Mouse (Mus musculus) ES-E14 (cell line): ENCODE measurements around the gene Iqsec1. TPM values are rescaled to one million over a fixed set of nuclear protein-coding genes. Genes with fewer than 3 reads are reported as not detected.

Source experiments
- DNase-seq: peaks from one replicate; pipeline ENCODE4 v3.0.0-alpha.2; 2013; ENCODE audit warnings: low read depth, low spot score
- H3K27ac ChIP-seq: 2 replicates; pipeline ENCODE4 v1.5.1; 2012; ENCODE audit warnings: low read depth, mild to moderate bottlenecking, low read length, moderate library complexity, mixed read lengths; ENCODE audit not compliant: poor library complexity, insufficient read depth, severe bottlenecking
- H3K36me3 ChIP-seq: 2 replicates; pipeline ENCODE4 v1.6.1; 2012; ENCODE audit warnings: mild to moderate bottlenecking, low read length, moderate library complexity, mixed read lengths; ENCODE audit not compliant: control insufficient read depth, poor library complexity, insufficient read depth, severe bottlenecking
- H3K4me1 ChIP-seq, 2 experiments: fragments of 150-350 bp in 1 of 2; sonication (generic) in 1 of 2; 2 replicates each; pipeline ENCODE4 v1.6.1; 2012; ENCODE audit warnings: low read length in 2 of 2, mild to moderate bottlenecking in 1 of 2, mixed read lengths in 1 of 2; ENCODE audit not compliant: control insufficient read depth in 2 of 2, insufficient read depth in 2 of 2, poor library complexity in 1 of 2
- H3K4me3 ChIP-seq, 2 experiments: fragments of 150-350 bp in 1 of 2; sonication (generic) in 1 of 2; 2 replicates each; pipeline ENCODE4 v1.5.1; 2012; ENCODE audit warnings: low read length in 2 of 2, low read depth in 1 of 2, mild to moderate bottlenecking in 1 of 2, mixed read lengths in 1 of 2; ENCODE audit not compliant: insufficient read depth in 1 of 2, poor library complexity in 1 of 2, severe bottlenecking in 1 of 2
- H3K9ac ChIP-seq: 2 replicates; pipeline ENCODE4 v1.6.1; 2012; ENCODE audit warnings: low read depth, mild to moderate bottlenecking, low read length, mixed read lengths; ENCODE audit not compliant: poor library complexity, insufficient read depth, severe bottlenecking
- H3K9me3 ChIP-seq: fragments of 150-350 bp; sonication (generic); 2 replicates; pipeline ENCODE4 v1.6.1; 2012; ENCODE audit warnings: low read depth, mild to moderate bottlenecking, low read length; ENCODE audit not compliant: control insufficient read depth, insufficient read depth
- CHD2 ChIP-seq: IDR thresholded peaks from 2 replicates; pipeline ENCODE4 v1.6.1; 2014; ENCODE audit warnings: mild to moderate bottlenecking, low read depth, low read length, inconsistent platforms
- HCFC1 ChIP-seq: IDR thresholded peaks from 2 replicates; pipeline ENCODE4 v1.6.1; 2012; ENCODE audit warnings: low read length, inconsistent platforms, borderline replicate concordance; ENCODE audit not compliant: insufficient read depth
- MAFK ChIP-seq: IDR thresholded peaks from 2 replicates; pipeline ENCODE4 v1.6.1; 2014; ENCODE audit warnings: mild to moderate bottlenecking, low read depth, low read length, inconsistent platforms; ENCODE audit not compliant: insufficient read depth
- ZC3H11A ChIP-seq: IDR thresholded peaks from 2 replicates; pipeline ENCODE4 v1.6.1; 2012; ENCODE audit warnings: low read depth, mild to moderate bottlenecking, inconsistent platforms, low read length, borderline replicate concordance
- ZNF384 ChIP-seq: IDR thresholded peaks from 2 replicates; pipeline ENCODE4 v1.6.1; 2012; ENCODE audit warnings: low read depth, low read length, inconsistent platforms
- in situ Hi-C, 2 experiments: fragments of 600-800 bp; cut with MboI; formaldehyde crosslinking; loops; one replicate each; pipeline ENCODE4 v1.15.1; 2025; ENCODE audit warnings: low sequenced_read_pairs in 2 of 2, inconsistent platforms in 1 of 2; ENCODE audit not compliant: unreplicated experiment in 2 of 2
- total RNA-seq: library from RNA; depleted of rRNA; stranded (reverse); fragments of 300-350 nt; gene quantifications from 2 replicates; pipeline ENCODE4 v1.2.3, GENCODE M21; 2012

The Iqsec1 gene
- total RNA-seq, 1 experiment, result 18.8 TPM

DNA sequence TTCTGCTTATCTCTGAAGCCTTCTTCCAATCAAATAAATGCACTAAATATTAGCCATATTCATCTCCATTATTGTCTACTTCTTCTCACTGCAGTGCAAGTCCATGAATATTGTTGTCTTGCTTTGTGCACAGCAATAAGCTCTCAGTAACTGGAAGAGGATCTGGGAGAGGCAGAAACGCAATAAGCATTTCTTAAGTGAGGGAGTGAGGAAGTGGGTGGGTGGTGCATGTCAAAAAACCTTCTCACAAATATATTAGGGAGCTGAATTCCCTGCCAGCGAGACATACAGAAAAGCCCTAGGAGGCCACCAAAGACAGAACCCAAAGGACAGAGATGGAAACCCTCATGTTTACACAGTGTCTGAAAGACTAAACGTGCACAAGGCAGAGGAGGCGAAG lies 35.1 kb downstream of the Iqsec1 start:
- Histone ChIP-seq H3K4me1 (no peaks in the 10 kb centered on the region), H3K27ac (no peak overlapping the region), H3K4me3 (no peak overlapping the region), H3K36me3 (no peaks in the 10 kb centered on the region), H3K9ac (no peak overlapping the region), H3K9me3 (no peaks in the 10 kb centered on the region)
- in situ Hi-C loops, result no loop called here
- no peak for DNase-seq
- TF ChIP-seq ZC3H11A (no peak), MAFK (no peak), CHD2 (no peak), HCFC1 (no peak), ZNF384 (no peak)

DNA sequence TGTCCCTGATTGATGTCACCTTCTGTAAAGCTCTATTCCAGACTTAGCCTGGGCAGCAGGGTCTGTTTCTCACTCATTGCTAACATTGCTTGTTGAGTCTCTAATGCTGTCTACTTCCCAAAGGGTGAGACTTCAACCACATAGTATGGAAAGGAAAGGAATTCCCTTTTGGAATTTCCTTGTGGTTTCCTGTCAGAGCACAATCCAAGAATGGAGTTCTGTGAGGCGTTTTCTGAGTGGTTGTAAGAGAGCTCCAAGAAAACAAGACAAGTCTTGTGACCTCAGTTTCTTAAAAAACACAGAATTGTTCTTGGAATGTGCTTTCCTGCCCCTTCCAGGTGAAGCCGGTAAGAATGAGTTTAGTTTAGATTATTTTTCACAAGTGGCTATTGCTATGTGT lies 37.5 kb downstream of the Iqsec1 start:
- no peak overlapping the region for H3K9ac ChIP-seq
- no peaks in the 10 kb centered on the region for H3K9me3 ChIP-seq
- no peak overlapping the region for H3K27ac ChIP-seq
- TF ChIP-seq ZNF384 (no peak), MAFK (no peak)
- in situ Hi-C loops, result no loop called here
- no peaks in the 10 kb centered on the region for H3K4me1 ChIP-seq
- no peak for DNase-seq
- H3K36me3 ChIP-seq, result no peaks in the 10 kb centered on the region
- H3K4me3 ChIP-seq, result no peak overlapping the region

DNA sequence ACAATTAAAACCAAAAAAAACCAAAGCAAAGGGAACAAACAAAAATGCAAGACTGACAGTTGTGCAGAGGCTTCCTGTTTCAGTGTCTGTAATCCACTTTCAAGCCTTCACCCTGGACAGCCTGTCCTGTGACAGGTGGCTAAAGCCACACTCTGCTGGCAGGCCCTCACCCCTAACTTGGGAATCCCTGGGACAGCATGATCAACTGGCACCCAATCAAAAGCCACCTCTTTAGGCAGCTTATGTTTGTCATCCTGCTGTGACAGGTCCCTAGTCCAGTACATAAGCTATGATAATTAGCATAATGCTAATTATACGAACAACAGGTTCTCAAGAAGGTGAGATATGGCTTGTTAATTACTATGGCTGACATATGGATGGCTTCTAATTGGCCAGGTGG lies 40.4 kb downstream of the Iqsec1 start:
- H3K4me1 ChIP-seq, result no peaks in the 10 kb centered on the region
- no peak for TF ChIP-seq CHD2
- no peak for TF ChIP-seq HCFC1
- no peak overlapping the region for H3K9ac ChIP-seq
- H3K36me3 ChIP-seq, result no peaks in the 10 kb centered on the region
- H3K9me3 ChIP-seq, result no peaks in the 10 kb centered on the region
- in situ Hi-C loops, result no loop called here
- H3K27ac ChIP-seq, result no peak overlapping the region
- no peak for DNase-seq
- no peak overlapping the region for H3K4me3 ChIP-seq

DNA sequence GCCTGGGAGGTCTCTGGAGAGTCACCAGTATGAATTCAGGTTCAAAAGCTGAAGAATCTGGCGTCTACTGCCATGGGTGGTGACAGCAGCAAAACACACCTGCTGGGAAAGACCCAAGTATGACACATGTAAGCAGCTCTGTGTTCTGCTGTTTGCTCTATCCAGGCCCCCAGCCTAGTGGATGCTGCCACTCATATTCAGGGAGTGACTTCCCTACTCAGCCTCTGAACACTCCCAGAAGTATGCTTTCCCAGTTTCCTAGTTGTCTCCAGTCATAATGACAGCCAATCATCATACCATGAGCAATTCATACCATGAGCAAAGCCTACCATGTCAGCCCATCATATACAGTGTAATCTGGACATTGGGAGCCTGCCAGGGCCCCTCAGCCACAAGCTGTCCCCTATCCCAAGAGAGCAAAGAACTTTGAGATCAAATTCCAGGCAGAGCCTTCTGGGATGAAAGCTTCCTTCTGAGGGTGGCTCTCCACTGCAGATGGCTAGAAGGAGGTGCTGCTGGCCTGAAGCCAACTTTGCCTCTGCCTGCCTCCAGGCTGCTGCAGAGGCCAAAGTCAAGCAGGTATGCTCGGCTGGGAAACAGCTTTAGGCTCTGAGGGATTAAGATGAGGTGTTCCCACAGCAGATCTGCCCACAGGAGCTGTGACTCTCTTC lies 42.8 kb downstream of the Iqsec1 start:
- Histone ChIP-seq H3K4me3 (no peak overlapping the region), H3K27ac (no peak overlapping the region), H3K4me1 (no peaks in the 10 kb centered on the region), H3K36me3 (no peaks in the 10 kb centered on the region), H3K9me3 (no peaks in the 10 kb centered on the region), H3K9ac (no peak overlapping the region)
- no peak for TF ChIP-seq CHD2
- no peak for TF ChIP-seq ZC3H11A
- TF ChIP-seq MAFK, result no peak
- TF ChIP-seq ZNF384, result no peak
- no peak for TF ChIP-seq HCFC1
- DNase-seq, result no peak
- in situ Hi-C loops, result no loop called here

DNA sequence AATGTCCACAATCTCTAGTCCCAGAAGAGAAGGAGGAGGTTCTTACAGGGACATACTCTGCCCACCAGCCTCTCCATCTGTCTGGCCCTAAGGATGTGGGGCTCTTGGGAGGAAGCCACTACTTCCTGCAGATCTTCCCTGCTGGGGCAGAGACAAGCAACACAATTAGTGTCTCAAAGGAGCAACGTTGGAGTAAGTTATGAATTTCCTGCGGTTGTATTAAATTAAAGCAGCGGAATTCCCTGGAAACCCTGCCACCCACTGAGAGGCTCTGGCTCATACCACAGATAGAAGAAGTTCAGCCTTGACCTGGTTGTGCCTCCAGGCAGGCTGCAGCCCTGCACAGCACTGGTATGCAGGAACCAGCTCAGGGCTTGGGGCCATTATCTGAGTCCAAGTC lies 47.2 kb downstream of the Iqsec1 start:
- DNase-seq, result no peak
- H3K4me3 ChIP-seq, result no peak overlapping the region
- H3K4me1 ChIP-seq, result no peaks in the 10 kb centered on the region
- TF ChIP-seq MAFK (no peak), CHD2 (no peak), ZNF384 (no peak), ZC3H11A (no peak), HCFC1 (no peak)
- no peaks in the 10 kb centered on the region for H3K36me3 ChIP-seq
- no peaks in the 10 kb centered on the region for H3K9me3 ChIP-seq
- in situ Hi-C loops, result no loop called here
- no peak overlapping the region for H3K9ac ChIP-seq
- H3K27ac ChIP-seq, result no peak overlapping the region
